Mouse (Mus musculus) cerebellum, adult 9-10 months (tissue): ENCODE data around the gene Notch2.

Source experiments
- DNase-seq: peaks from one replicate; pipeline ENCODE4 v3.0.0; 2022

Gene Notch2

DNA sequence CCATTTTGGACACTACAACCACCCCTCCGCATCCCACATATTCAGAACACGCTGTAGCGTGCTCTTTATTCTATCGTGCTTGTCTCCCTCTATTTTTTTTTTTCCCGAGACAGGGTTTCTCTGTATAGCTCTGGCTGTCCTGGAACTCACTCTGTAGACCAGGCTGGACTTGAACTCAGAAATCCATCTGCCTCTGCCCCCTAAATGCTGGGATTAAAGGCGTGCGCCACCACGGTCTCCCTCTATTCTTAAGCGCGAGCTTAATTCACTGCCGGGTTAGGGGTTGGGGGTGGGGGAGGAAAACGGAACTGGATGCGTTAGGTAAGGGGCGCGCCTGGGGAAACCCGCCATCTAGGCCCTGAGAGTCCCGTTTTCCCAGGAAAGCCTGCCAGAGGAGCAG, 147.0 kb downstream of the Notch2 start, which contains the start of gene Adam30:
Gene Adam30 (plus strand): TSS at position 301 of the 400 bp plus-strand sequence.
- DNase-seq = no peak

DNA sequence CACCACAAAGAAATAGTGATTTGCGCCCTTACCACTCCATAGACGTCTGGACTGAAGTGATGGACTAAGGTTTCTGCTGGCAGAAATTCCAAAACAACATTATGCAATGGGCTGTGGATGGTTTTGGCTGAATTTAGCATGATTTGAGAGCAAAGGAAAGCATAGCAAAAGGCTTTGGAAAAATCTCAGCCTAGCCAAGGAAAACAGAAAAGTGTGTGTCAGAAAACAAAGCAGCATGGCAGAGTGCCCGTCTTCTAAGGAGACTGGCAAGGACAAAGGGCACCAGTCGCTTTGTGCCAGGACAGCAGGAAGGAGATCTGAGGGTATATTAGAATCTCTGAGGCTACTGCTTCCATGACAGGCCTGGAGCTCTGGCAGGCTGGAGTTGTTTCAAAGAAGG, 165.0 kb downstream of the Notch2 start:
- peak; percentile 13 for DNase-seq

- DNase-seq = peak; percentile 8
Observed at GRCm38 (mm10) chr3:98180805-98181204, 167.5 kb downstream of the Notch2 start.

DNA sequence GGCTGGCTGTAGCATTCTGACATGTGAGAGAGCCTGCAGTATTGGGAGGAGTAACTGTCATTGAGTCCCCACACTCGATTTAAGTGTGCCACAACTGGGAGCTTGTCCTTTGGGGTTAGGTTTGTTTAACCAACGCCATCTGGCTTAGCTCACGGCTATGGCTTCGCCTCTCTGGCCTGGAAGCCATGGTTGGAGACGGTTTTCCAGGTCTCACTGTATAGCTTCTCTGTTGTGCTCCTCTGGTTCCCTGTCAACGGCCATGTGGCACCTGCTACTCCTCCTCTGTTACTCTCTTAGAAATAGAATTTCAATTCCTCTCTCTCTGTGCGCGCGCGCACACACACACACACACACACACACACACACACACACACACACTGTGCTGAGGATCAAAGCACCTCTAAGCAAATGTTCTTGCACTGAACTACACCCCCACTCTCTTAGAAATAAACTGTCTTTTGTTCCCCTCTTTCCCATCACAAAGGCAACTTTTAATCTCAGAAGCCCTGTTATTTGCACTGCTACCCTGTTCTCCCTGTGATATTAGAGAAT, 171.9 kb downstream of the Notch2 start:
- no peak for DNase-seq

DNA sequence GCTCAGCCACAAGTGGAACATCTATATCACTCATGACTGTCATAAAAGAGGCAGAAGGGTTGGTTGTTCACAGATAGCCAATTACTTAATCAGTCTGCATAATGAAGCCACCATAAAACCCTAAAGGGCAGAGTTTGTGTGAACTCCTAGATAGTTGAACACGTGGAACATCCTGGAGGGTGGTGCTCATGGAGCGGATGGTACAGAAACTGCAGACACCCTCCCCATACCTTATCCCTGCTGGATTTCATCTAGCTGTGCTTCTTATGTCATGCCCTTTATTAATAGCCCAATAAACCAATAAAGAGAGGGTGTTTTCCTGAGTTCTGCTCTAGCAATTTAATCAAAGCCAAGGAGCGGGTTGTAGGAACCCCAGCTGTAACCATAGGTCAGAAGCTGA, 174.4 kb downstream of the Notch2 start:
- no peak for DNase-seq

DNA sequence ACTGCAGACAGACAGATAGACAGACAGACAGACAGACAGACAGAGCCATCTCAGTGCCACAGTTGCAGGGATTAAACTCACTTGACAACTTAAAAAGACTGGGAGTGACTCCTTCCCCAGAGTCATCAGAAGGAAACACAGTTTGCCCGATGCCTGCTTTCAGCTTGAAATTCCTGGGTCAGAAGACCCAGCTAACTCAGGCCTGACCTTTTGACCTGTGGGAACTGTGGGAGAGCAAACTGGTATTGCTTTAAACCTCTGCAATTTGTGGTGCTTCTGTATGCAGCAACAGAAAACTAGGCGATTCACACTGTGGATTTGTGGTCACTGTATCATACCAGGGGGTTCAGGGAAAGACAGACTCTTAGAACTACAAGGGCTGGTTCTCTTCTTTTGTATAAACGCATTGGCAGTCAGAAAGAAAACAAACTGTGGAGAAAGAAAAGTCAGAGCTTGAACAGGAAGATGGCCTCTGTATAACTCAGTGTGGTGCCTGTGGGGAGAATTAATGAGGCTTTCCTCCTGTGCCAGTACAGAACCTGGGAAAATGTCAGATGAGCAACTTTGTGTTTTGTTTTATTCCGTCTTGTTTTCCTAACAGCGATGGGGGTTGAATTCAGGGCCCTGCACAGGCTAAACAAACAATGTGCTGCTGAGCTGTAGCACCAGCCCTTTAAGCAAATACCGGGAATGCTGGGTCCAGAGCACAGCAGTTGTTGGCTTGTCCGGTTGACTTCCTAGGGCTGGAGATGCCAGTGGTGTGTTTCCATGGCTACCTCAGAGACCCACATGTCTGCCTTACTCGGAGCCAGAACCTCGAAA, 184.6 kb downstream of the Notch2 start:
- DNase-seq = peak; percentile 5

GRCm38 (mm10) chr3:98199747-98200146, 186.4 kb downstream of the Notch2 start:
- DNase-seq = no peak
